9 mouse cellular contexts compared by ENCODE assay signal in genomic region chr19:47168793-47169412, GRCm38 (mm10). TPM values are rescaled to one million over a fixed set of nuclear protein-coding genes. Genes with fewer than 3 reads are reported as not detected.
DNase-seq lines count a peak whose midpoint lies in the region; ATAC-seq and TF ChIP-seq lines count a peak whose summit lies in the region.
"Had no signal": no experiment of that assay in that cellular context is flagged by ENCODE, and none has a peak within 500 bp of the region (broad histone marks: within the 10 kb centered on the region; RNA-seq: fewer than 3 reads in every experiment).

No protein-coding gene starts in this region.

- H3K4me1 ChIP-seq in E14TG2a.4 (replicated peaks; ENCODE audit: low read depth, low read length): peaks cover 26% of the 10 kb centered on the region
- H3K4me1 ChIP-seq in forebrain, embryonic 12.5 days: peaks cover 6% of the 10 kb centered on the region
- peaks cover 4% of the 10 kb centered on the region; the same call in 1 of the 2 replicates for H3K4me1 ChIP-seq in heart, embryonic 16.5 days (ENCODE audit: control insufficient read depth, insufficient read depth, low read length)
- no peaks in the 10 kb centered on the region for H3K4me1 ChIP-seq in liver, embryonic 13.5 days (replicated peaks)
- peaks cover 13% of the 10 kb centered on the region; the same call in 1 of the 2 replicates for H3K4me1 ChIP-seq in stomach, embryonic 15.5 days

- peak; percentile 72 for DNase-seq in c-Kit-positive CD71-positive TER-119-positive erythroid progenitor cells, embryonic 14.5 days (ENCODE audit: low spot score)
- DNase-seq in kidney, postnatal 14 days: peak; percentile 87
- peak; percentile 61 for DNase-seq in liver, embryonic 13.5 days
- DNase-seq in naive thymus-derived CD4-positive, alpha-beta T cell, adult 2 months (ENCODE audit: low read depth): peak; percentile 84

- H3K9me3 ChIP-seq in E14TG2a.4 (ENCODE audit: low read length): peaks cover 13% of the 10 kb centered on the region
- no peaks in the 10 kb centered on the region for H3K9me3 ChIP-seq in forebrain, embryonic 12.5 days
- H3K9me3 ChIP-seq in heart, embryonic 16.5 days (replicated peaks; ENCODE audit: control insufficient read depth, low read length): no peaks in the 10 kb centered on the region
- no peaks in the 10 kb centered on the region for H3K9me3 ChIP-seq in liver, embryonic 13.5 days (replicated peaks)
- H3K9me3 ChIP-seq in stomach, embryonic 15.5 days: no peaks in the 10 kb centered on the region

- 27% methylated on average over 11 of the region's 11 CpGs for WGBS in forebrain, embryonic 12.5 days
- WGBS in heart, embryonic 16.5 days: 19% methylated on average over 11 of the region's 11 CpGs
- WGBS in liver, embryonic 13.5 days (ENCODE audit: insufficient replicate concordance): 18% methylated on average over 11 of the region's 11 CpGs
- WGBS in stomach, embryonic 15.5 days: 25% methylated on average over 11 of the region's 11 CpGs

- no peak overlapping the region for H3K4me3 ChIP-seq in E14TG2a.4 (replicated peaks; ENCODE audit: low read length)
- H3K4me3 ChIP-seq in forebrain, embryonic 12.5 days (replicated peaks): no peak overlapping the region
- peak overlapping the region; percentile 31 for H3K4me3 ChIP-seq in heart, embryonic 16.5 days (ENCODE audit: low read length)
- H3K4me3 ChIP-seq in liver, embryonic 13.5 days (replicated peaks): peak overlapping the region; percentile 27
- H3K4me3 ChIP-seq in stomach, embryonic 15.5 days (replicated peaks): no peak overlapping the region

- peak overlapping the region; percentile 25 for H3K4me2 ChIP-seq in forebrain, embryonic 12.5 days
- H3K4me2 ChIP-seq in heart, embryonic 16.5 days (ENCODE audit: low read depth, low read length): peak overlapping the region; percentile 58
- peak overlapping the region; percentile 57 for H3K4me2 ChIP-seq in liver, embryonic 13.5 days
- peak overlapping the region; percentile 41 for H3K4me2 ChIP-seq in stomach, embryonic 15.5 days

- H3K27ac ChIP-seq in forebrain, embryonic 12.5 days: no peak overlapping the region
- no peak overlapping the region for H3K27ac ChIP-seq in heart, embryonic 16.5 days (ENCODE audit: low read length)
- no peak overlapping the region for H3K27ac ChIP-seq in liver, embryonic 13.5 days
- H3K27ac ChIP-seq in stomach, embryonic 15.5 days: no peak overlapping the region

- ATAC-seq in forebrain, embryonic 12.5 days (ENCODE audit: low FRiP score): peak; percentile 58
- peak; percentile 28 for ATAC-seq in heart, embryonic 16.5 days (replicated peaks; ENCODE audit: extremely low read depth, insufficient read depth, low FRiP score)
- ATAC-seq in liver, embryonic 13.5 days (ENCODE audit: low read depth): no peak
- ATAC-seq in stomach, embryonic 15.5 days (ENCODE audit: insufficient read depth, low FRiP score, low read depth): no peak; the same call in 1 of the 2 replicates

- H3K27me3 ChIP-seq in E14TG2a.4 (ENCODE audit: insufficient read depth, low read length): peaks cover 3% of the 10 kb centered on the region; the same call in 1 of the 2 replicates
- H3K27me3 ChIP-seq in forebrain, embryonic 12.5 days: 0 out of 2 replicates have a peak, but pooled peaks cover 3% of the 10 kb centered on the region
- peaks cover 12% of the 10 kb centered on the region; the same call in 1 of the 2 replicates for H3K27me3 ChIP-seq in heart, embryonic 16.5 days (ENCODE audit: control insufficient read depth, insufficient read depth, low read length)
- H3K27me3 ChIP-seq in liver, embryonic 13.5 days: peaks cover 5% of the 10 kb centered on the region; the same call in 1 of the 2 replicates
- H3K27me3 ChIP-seq in stomach, embryonic 15.5 days (replicated peaks): no peaks in the 10 kb centered on the region

- H3K36me3 ChIP-seq in E14TG2a.4 (ENCODE audit: insufficient read depth, low read length): no peaks in the 10 kb centered on the region
- no peaks in the 10 kb centered on the region for H3K36me3 ChIP-seq in forebrain, embryonic 12.5 days (replicated peaks)
- no peaks in the 10 kb centered on the region for H3K36me3 ChIP-seq in heart, embryonic 16.5 days (ENCODE audit: control insufficient read depth, insufficient read depth)
- no peaks in the 10 kb centered on the region for H3K36me3 ChIP-seq in liver, embryonic 13.5 days
- H3K36me3 ChIP-seq in stomach, embryonic 15.5 days: no peaks in the 10 kb centered on the region

- H3K9ac ChIP-seq in forebrain, embryonic 12.5 days: no peak overlapping the region
- H3K9ac ChIP-seq in heart, embryonic 16.5 days (ENCODE audit: low read length): peak overlapping the region; percentile 39
- H3K9ac ChIP-seq in liver, embryonic 13.5 days: no peak overlapping the region
- H3K9ac ChIP-seq in stomach, embryonic 15.5 days: no peak overlapping the region

- TF ChIP-seq CTCF in E14TG2a.4 (conservative IDR thresholded peaks at IDR 0.05; ENCODE audit: low read length): peak; percentile 98

RNA-seq across cellular contexts. Expression of gene Neurl1a, which starts 9.7 kb away (rescaled TPM):
- polyA plus RNA-seq in forebrain, embryonic 12.5 days (2016; fragmentation: Nextera tagmentation; extraction: Ambion mirVana): 4.0 and 4.6 TPM in 2 replicates
- polyA plus RNA-seq in heart, embryonic 16.5 days (2015; fragmentation: Nextera tagmentation; extraction: Ambion mirVana): 1.4 and 1.7 TPM in 2 replicates
- polyA plus RNA-seq in liver, embryonic 13.5 days (2015; fragmentation: Nextera tagmentation; extraction: Ambion mirVana): 1.1 and 1.3 TPM in 2 replicates
- 7.5 and 8.5 TPM in 2 replicates for polyA plus RNA-seq in stomach, embryonic 15.5 days (2015; fragmentation: Nextera tagmentation; extraction: Ambion mirVana)

RNA-seq across cellular contexts. Expression of gene Calhm3, which starts 11.3 kb away (rescaled TPM):
- polyA plus RNA-seq in forebrain, embryonic 12.5 days (2016; fragmentation: Nextera tagmentation; extraction: Ambion mirVana): not detected in 2 replicates
- not detected in 2 replicates for polyA plus RNA-seq in heart, embryonic 16.5 days (2015; fragmentation: Nextera tagmentation; extraction: Ambion mirVana)
- not detected in 2 replicates for polyA plus RNA-seq in liver, embryonic 13.5 days (2015; fragmentation: Nextera tagmentation; extraction: Ambion mirVana)
- polyA plus RNA-seq in stomach, embryonic 15.5 days (2015; fragmentation: Nextera tagmentation; extraction: Ambion mirVana): not detected in 2 replicates
- polyA plus RNA-seq: large intestine, adult 2 months had no signal

RNA-seq across cellular contexts. Expression of gene Calhm1, which starts 24.8 kb away (rescaled TPM):
- polyA plus RNA-seq in forebrain, embryonic 12.5 days (2016; fragmentation: Nextera tagmentation; extraction: Ambion mirVana): not detected in 2 replicates
- not detected in 2 replicates for polyA plus RNA-seq in heart, embryonic 16.5 days (2015; fragmentation: Nextera tagmentation; extraction: Ambion mirVana)
- polyA plus RNA-seq in liver, embryonic 13.5 days (2015; fragmentation: Nextera tagmentation; extraction: Ambion mirVana): not detected in 2 replicates
- not detected in 2 replicates for polyA plus RNA-seq in stomach, embryonic 15.5 days (2015; fragmentation: Nextera tagmentation; extraction: Ambion mirVana)
- polyA plus RNA-seq: large intestine, adult 2 months had no signal

RNA-seq across cellular contexts. Expression of gene Calhm2, which starts 30.8 kb away (rescaled TPM):
- polyA plus RNA-seq in forebrain, embryonic 12.5 days (2016; fragmentation: Nextera tagmentation; extraction: Ambion mirVana): 1.1 and 1.8 TPM in 2 replicates
- 5.2 and 5.6 TPM in 2 replicates for polyA plus RNA-seq in heart, embryonic 16.5 days (2015; fragmentation: Nextera tagmentation; extraction: Ambion mirVana)
- polyA plus RNA-seq in liver, embryonic 13.5 days (2015; fragmentation: Nextera tagmentation; extraction: Ambion mirVana): 1.6 and 1.9 TPM in 2 replicates
- 7.5 and 7.7 TPM in 2 replicates for polyA plus RNA-seq in stomach, embryonic 15.5 days (2015; fragmentation: Nextera tagmentation; extraction: Ambion mirVana)

Comparison
In these comparisons a context has a peak if more than half of its experiments do, and no peak if none do; other contexts are left out.
1. H3K4me3 ChIP-seq: peak in heart, embryonic 16.5 days (single experiment) and liver, embryonic 13.5 days (single experiment); none in E14TG2a.4 (single experiment), forebrain, embryonic 12.5 days (single experiment) and stomach, embryonic 15.5 days (single experiment).
2. ATAC-seq: peak in forebrain, embryonic 12.5 days (single experiment) and heart, embryonic 16.5 days (single experiment); none in liver, embryonic 13.5 days (single experiment) and stomach, embryonic 15.5 days (single experiment).
3. Peak in every context shown above with its lines, with median percentiles within 50 percentile points of each other: DNase-seq and H3K4me2 ChIP-seq.